Comparison of ENCODE assay signal across 9 mouse cellular contexts in the genomic region with DNA sequence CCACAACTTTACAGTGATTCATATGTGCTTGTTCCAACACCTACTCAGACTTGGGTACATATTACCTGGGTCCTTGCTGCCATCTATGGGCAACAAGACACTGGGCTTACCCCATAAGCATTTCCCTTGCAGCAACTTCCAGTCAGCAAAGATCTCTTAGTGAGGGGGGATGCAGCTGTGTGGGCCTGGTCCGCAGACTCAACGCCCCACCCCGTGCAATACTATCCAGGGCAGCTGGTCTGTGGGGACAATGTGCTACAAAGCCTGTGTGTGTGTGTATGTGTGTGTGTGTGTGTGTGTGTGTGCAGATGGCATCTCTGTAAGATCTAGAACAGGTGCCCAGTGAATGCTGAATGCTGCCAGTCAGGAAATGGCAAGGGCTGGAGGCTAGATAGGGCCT. TPM values are rescaled to one million over a fixed set of nuclear protein-coding genes. Genes with fewer than 3 reads are reported as not detected.
DNase-seq lines count a peak whose midpoint lies in the region; ATAC-seq and TF ChIP-seq lines count a peak whose summit lies in the region.
"Had no signal": no experiment of that assay in that cellular context is flagged by ENCODE, and none has a peak within 500 bp of the region (broad histone marks: within the 10 kb centered on the region; RNA-seq: fewer than 3 reads in every experiment).

No protein-coding gene starts in this region.

- 82% methylated on average over 3 of the region's 3 CpGs for WGBS in midbrain, embryonic 14.5 days
- WGBS in midbrain, embryonic 10.5 days = 93% methylated on average over 3 of the region's 3 CpGs

- peak; percentile 19 for TF ChIP-seq RAD21 in MEL (IDR thresholded peaks at IDR 0.05; ENCODE audit: low read depth, low read length)

- TF ChIP-seq POLR2A in MEL (IDR thresholded peaks at IDR 0.05; ENCODE audit: control insufficient read depth in 1 of 2, insufficient read depth in 1 of 2, low read depth in 1 of 2, low read length in 2 of 2, poor library complexity in 1 of 2) = no peak

- peak in 1 of 3 experiments; percentile 12; a peak in 1 of 6 replicates for TF ChIP-seq CTCF in MEL (IDR thresholded peaks at IDR 0.05 in 2 of 3, conservative IDR thresholded peaks at IDR 0.05 in 1 of 3; ENCODE audit: control insufficient read depth in 1 of 3, insufficient read depth in 1 of 3, low read depth in 2 of 3, low read length in 3 of 3, poor library complexity in 1 of 3, severe bottlenecking in 1 of 3)

- intact Hi-C loops in heart, postnatal 14 days (cut with DNase I) = no loop called here

- no peak overlapping the region for H3K27ac ChIP-seq in midbrain, embryonic 14.5 days (replicated peaks; ENCODE audit: low read depth, low read length)
- no peak overlapping the region for H3K27ac ChIP-seq in midbrain, embryonic 10.5 days (replicated peaks)
- no peak overlapping the region for H3K27ac ChIP-seq in MEL (ENCODE audit: control insufficient read depth, low read depth, low read length)

- no peak overlapping the region for H3K4me2 ChIP-seq in midbrain, embryonic 14.5 days (ENCODE audit: low read length)

- H3K36me3 ChIP-seq in midbrain, embryonic 14.5 days (ENCODE audit: control insufficient read depth, insufficient read depth, low read length) = no peaks in the 10 kb centered on the region
- H3K36me3 ChIP-seq in midbrain, embryonic 10.5 days = peaks cover 18% of the 10 kb centered on the region
- no peaks in the 10 kb centered on the region; a peak in 1 of 4 replicates for H3K36me3 ChIP-seq in MEL (ENCODE audit: control insufficient read depth in 1 of 2, insufficient read depth in 2 of 2, low read length in 2 of 2)

- peak; percentile 85 for DNase-seq in heart, adult 11 months
- no peak for DNase-seq in heart, postnatal 14 days
- DNase-seq in midbrain, embryonic 14.5 days = peak; percentile 55
- DNase-seq in midbrain, embryonic 10.5 days (ENCODE audit: low spot score) = no peak
- DNase-seq in MEL (ENCODE audit: low read depth, low spot score) = no peak
- no peak for DNase-seq in kidney, adult 18-20 months
- no peak for DNase-seq in kidney, postnatal 4 days

- no peak for ATAC-seq in midbrain, embryonic 14.5 days (ENCODE audit: low FRiP score, low TSS enrichment)
- peak; percentile 14 for ATAC-seq in megakaryocyte progenitor cell, adult 5-6 weeks (replicated peaks; ENCODE audit: poor library complexity)
- ATAC-seq: Patski had no signal

- no peak overlapping the region for H3K4me3 ChIP-seq in midbrain, embryonic 14.5 days (replicated peaks; ENCODE audit: low read depth, low read length)
- H3K4me3 ChIP-seq in midbrain, embryonic 10.5 days = no peak overlapping the region
- no peak overlapping the region for H3K4me3 ChIP-seq in MEL (ENCODE audit: control insufficient read depth in 1 of 2, insufficient read depth in 1 of 2, low read depth in 2 of 2, low read length in 2 of 2)

- no peaks in the 10 kb centered on the region for H3K9me3 ChIP-seq in midbrain, embryonic 14.5 days (ENCODE audit: control insufficient read depth, low read length)
- H3K9me3 ChIP-seq in midbrain, embryonic 10.5 days (replicated peaks) = no peaks in the 10 kb centered on the region
- H3K9me3 ChIP-seq in MEL (replicated peaks; ENCODE audit: insufficient read depth, low read length) = no peaks in the 10 kb centered on the region

- H3K4me1 ChIP-seq in midbrain, embryonic 14.5 days (ENCODE audit: control insufficient read depth, insufficient read depth, low read length) = no peaks in the 10 kb centered on the region
- H3K4me1 ChIP-seq in midbrain, embryonic 10.5 days = 0 out of 2 replicates have a peak, but pooled peaks cover 5% of the 10 kb centered on the region
- no peaks in the 10 kb centered on the region for H3K4me1 ChIP-seq in MEL (ENCODE audit: control insufficient read depth in 1 of 2, insufficient read depth in 2 of 2, low read length in 2 of 2)

- H3K27me3 ChIP-seq in midbrain, embryonic 14.5 days (ENCODE audit: control insufficient read depth, insufficient read depth, low read length) = no peaks in the 10 kb centered on the region
- H3K27me3 ChIP-seq in midbrain, embryonic 10.5 days (ENCODE audit: low read depth, poor library complexity, severe bottlenecking) = no peaks in the 10 kb centered on the region
- no peaks in the 10 kb centered on the region for H3K27me3 ChIP-seq in MEL (ENCODE audit: control insufficient read depth in 1 of 2, insufficient read depth in 2 of 2, low read length in 2 of 2)
- H3K27me3 ChIP-seq: Patski had no signal

- TF ChIP-seq EP300 in MEL (IDR thresholded peaks at IDR 0.05; ENCODE audit: low read depth in 1 of 2, low read length in 2 of 2) = no peak

- H3K79me2 ChIP-seq in MEL (ENCODE audit: control insufficient read depth, insufficient read depth, low read length, poor library complexity) = no peaks in the 10 kb centered on the region

- H3K9ac ChIP-seq in midbrain, embryonic 14.5 days (replicated peaks; ENCODE audit: low read length) = no peak overlapping the region
- H3K9ac ChIP-seq in MEL (ENCODE audit: control insufficient read depth, low read depth, low read length, poor library complexity, severe bottlenecking) = no peak overlapping the region

TF ChIP-seq in MEL, 35 proteins besides CTCF, POLR2A, EP300 and RAD21:
- no peak for TF ChIP-seq POLR2AphosphoS5 (IDR thresholded peaks at IDR 0.05; ENCODE audit: borderline replicate concordance, low read depth, low read length)
- TF ChIP-seq ZMIZ1 (IDR thresholded peaks at IDR 0.05; ENCODE audit: low read depth, low read length) = 0 out of 2 replicates have a peak, but pooled peaks have one; percentile 14
- no peak for TF ChIP-seq MAFK (IDR thresholded peaks at IDR 0.05; ENCODE audit: borderline replicate concordance, low read depth, low read length)
TF ChIP-seq in MEL: peak in this region for 1.

RNA-seq across cellular contexts. Expression of a gene that starts 22.9 kb away (rescaled TPM):
- total RNA-seq in heart, postnatal 14 days (2021) = 10 to 100 TPM; 13.0 to 14.4 TPM
- polyA plus RNA-seq in midbrain, embryonic 14.5 days (2014; fragmentation: Nextera tagmentation; extraction: Ambion mirVana) = 0.92 and 5.0 TPM in 2 replicates
- 6.2 and 8.5 TPM in 2 replicates for polyA plus RNA-seq in midbrain, embryonic 10.5 days (2016; fragmentation: Nextera tagmentation; extraction: Ambion mirVana)
- total RNA-seq in MEL (2012; rRNA removed) = 17.2 and 22.2 TPM in 2 replicates
- polyA plus RNA-seq in MEL (2012; ENCODE audit: insufficient read depth in 1 of 2, insufficient read length in 2 of 2, low read depth in 1 of 2, low replicate concordance in 2 of 2, missing spikeins in 1 of 2) = 10 to 100 TPM in 1 of 2 experiments, not detected in 1; 38.6 TPM
- 167 and 177 TPM in 2 replicates for total RNA-seq in megakaryocyte progenitor cell, adult 5-6 weeks (2015)
- total RNA-seq in megakaryocyte progenitor cell, adult 5-6 weeks (2017) = 159 and 166 TPM in 2 replicates

RNA-seq across cellular contexts. Expression of a gene that starts 56.6 kb away (rescaled TPM):
- 1 to 10 TPM; 3.6 to 7.8 TPM for total RNA-seq in heart, postnatal 14 days (2021)
- polyA plus RNA-seq in midbrain, embryonic 14.5 days (2014; fragmentation: Nextera tagmentation; extraction: Ambion mirVana) = 4.4 TPM in 2 replicates
- 2.9 and 3.5 TPM in 2 replicates for polyA plus RNA-seq in midbrain, embryonic 10.5 days (2016; fragmentation: Nextera tagmentation; extraction: Ambion mirVana)
- 2.9 and 3.7 TPM in 2 replicates for total RNA-seq in MEL (2012; rRNA removed)
- polyA plus RNA-seq in MEL (2012; ENCODE audit: insufficient read depth in 1 of 2, insufficient read length in 2 of 2, low read depth in 1 of 2, low replicate concordance in 2 of 2, missing spikeins in 1 of 2) = 10 to 100 TPM in 1 of 2 experiments, not detected in 1; 11.1 TPM
- 3.3 TPM in 2 replicates for total RNA-seq in megakaryocyte progenitor cell, adult 5-6 weeks (2015)
- 1.7 and 2.1 TPM in 2 replicates for total RNA-seq in megakaryocyte progenitor cell, adult 5-6 weeks (2017)

Comparison
In these comparisons a context has a peak if more than half of its experiments do, and no peak if none do; other contexts are left out.
1. DNase-seq: peak in heart, adult 11 months (single experiment) and midbrain, embryonic 14.5 days (single experiment); none in heart, postnatal 14 days (0 of 2), midbrain, embryonic 10.5 days (single experiment), MEL (single experiment), kidney, adult 18-20 months (single experiment) and kidney, postnatal 4 days (0 of 2).